Mouse (Mus musculus) left cerebral cortex, postnatal 14 days (tissue): ENCODE results near the gene Mgat4d. TPM values are rescaled to one million over a fixed set of nuclear protein-coding genes. Genes with fewer than 3 reads are reported as not detected.

Experiments
- total RNA-seq, 2 experiments: library from RNA; stranded (reverse); gene quantifications; 2 replicates each; pipeline ENCODE4 v1.2.3; 2021

Gene Mgat4d
- total RNA-seq, 2 experiments from 2014 or later = not detected

Other genes with a start within 250 kb of the Mgat4d start
- 100 to 1,000 TPM; 102 to 107 TPM for gene Tbc1d9, start 183.1 kb upstream of the Mgat4d start, total RNA-seq
- gene Gm10645, start 182.3 kb upstream of the Mgat4d start, total RNA-seq = 1 to 10 TPM in 1 of 2 experiments, under 1 TPM in 1; 0.88 to 1.2 TPM
- not detected for gene Ucp1, start 58.1 kb upstream of the Mgat4d start, total RNA-seq
- 10 to 100 TPM; 10.8 to 11.8 TPM for gene Elmod2, start 16.0 kb upstream of the Mgat4d start, total RNA-seq
- 1 to 10 TPM; 7.9 to 9.3 TPM for gene Clgn, start 41.4 kb downstream of the Mgat4d start, total RNA-seq
- 100 to 1,000 TPM; 250 to 264 TPM for gene Scoc, start 109.9 kb downstream of the Mgat4d start, total RNA-seq
- not detected for gene Olfr370, start 187.3 kb downstream of the Mgat4d start, total RNA-seq
- 100 to 1,000 TPM; 141 to 147 TPM for gene Ndufb7, start 218.2 kb downstream of the Mgat4d start, total RNA-seq